Mouse (Mus musculus) C2C12 (cell line): ENCODE data around the gene Ankrd31. TPM values are rescaled to one million over a fixed set of nuclear protein-coding genes. Genes with fewer than 3 reads are reported as not detected.

Experiments
- H3K27me3 ChIP-seq: one replicate; pipeline ENCODE4 v1.6.1; 2011; ENCODE audit not compliant: control insufficient read depth, insufficient read depth, insufficient read length
- H3K36me3 ChIP-seq: one replicate; pipeline ENCODE4 v1.6.1; 2011; ENCODE audit not compliant: control insufficient read depth, insufficient read depth
- H3K4me3 ChIP-seq: one replicate; pipeline ENCODE4 v1.5.1; 2011; ENCODE audit warnings: mild to moderate bottlenecking, control low read depth; ENCODE audit not compliant: poor library complexity, insufficient read depth, severe bottlenecking
- H3K79me2 ChIP-seq: one replicate; pipeline ENCODE4 v1.6.1; 2011; ENCODE audit not compliant: control insufficient read depth, insufficient read depth
- H3K79me3 ChIP-seq: one replicate; pipeline ENCODE4 v1.6.1; 2011; ENCODE audit warnings: low read depth, control low read depth
- H3ac ChIP-seq: one replicate; pipeline ENCODE3; 2011; ENCODE audit warnings: low read depth; ENCODE audit not compliant: control insufficient read depth, insufficient read length
- CEBPB ChIP-seq: IDR thresholded peaks from one replicate; pipeline ENCODE4 v1.6.1; 2011; ENCODE audit warnings: low read depth, mild to moderate bottlenecking, control low read depth, moderate library complexity
- CTCF ChIP-seq: IDR thresholded peaks from one replicate; pipeline ENCODE4 v1.5.1; 2011; ENCODE audit not compliant: control insufficient read depth, insufficient read depth, insufficient read length
- FOSL1 ChIP-seq: IDR thresholded peaks from one replicate; pipeline ENCODE4 v1.8.0; 2011; ENCODE audit warnings: mild to moderate bottlenecking, low read length; ENCODE audit not compliant: poor library complexity, insufficient read depth, severe bottlenecking
- MAX ChIP-seq: IDR thresholded peaks from one replicate; pipeline ENCODE4 v1.6.1; 2011; ENCODE audit warnings: mild to moderate bottlenecking, control low read depth
- MYOD1 ChIP-seq: IDR thresholded peaks from one replicate; pipeline ENCODE4 v1.6.1; 2011; ENCODE audit warnings: low read depth; ENCODE audit not compliant: control insufficient read depth, insufficient read length
- MYOG ChIP-seq: IDR thresholded peaks from one replicate; pipeline ENCODE4 v1.6.1; 2011; ENCODE audit not compliant: control insufficient read depth, insufficient read length; ENCODE audit errors: extremely low read depth
- USF1 ChIP-seq: IDR thresholded peaks from one replicate; pipeline ENCODE4 v1.6.1; 2011; ENCODE audit warnings: low read depth, mild to moderate bottlenecking, control low read depth, moderate library complexity
- polyA plus RNA-seq: library from polyadenylated mRNA; unstranded; fragments of >200 nt; fragmentation: generic; extraction: Trizol; gene quantifications from one replicate; pipeline ENCODE4 v1.2.1, GENCODE M21; 2012; ENCODE audit warnings: missing spikeins

Ankrd31 gene
- polyA plus RNA-seq, 1 experiment, result not detected

GRCm38 (mm10) chr13:96797500-96797899, 49.4 kb downstream of the Ankrd31 start:
- Histone ChIP-seq H3ac (no peak overlapping the region), H3K36me3 (no peaks in the 10 kb centered on the region), H3K79me3 (no peaks in the 10 kb centered on the region), H3K4me3 (no peak overlapping the region), H3K79me2 (no peaks in the 10 kb centered on the region), H3K27me3 (no peaks in the 10 kb centered on the region)
- no peak for TF ChIP-seq MYOD1
- no peak for TF ChIP-seq CTCF
- TF ChIP-seq USF1, result no peak
- TF ChIP-seq MYOG, result no peak
- TF ChIP-seq MAX, result no peak
- TF ChIP-seq FOSL1, result no peak
- TF ChIP-seq CEBPB, result no peak

- no peaks in the 10 kb centered on the region for H3K36me3 ChIP-seq
- H3ac ChIP-seq, result no peak overlapping the region
- H3K79me3 ChIP-seq, result no peaks in the 10 kb centered on the region
- H3K4me3 ChIP-seq, result no peak overlapping the region
- peaks cover 7% of the 10 kb centered on the region for H3K27me3 ChIP-seq
- H3K79me2 ChIP-seq, result no peaks in the 10 kb centered on the region
- TF ChIP-seq CEBPB, result no peak
- TF ChIP-seq MAX, result no peak
- TF ChIP-seq MYOG, result no peak
- TF ChIP-seq FOSL1, result no peak
- TF ChIP-seq MYOD1, result no peak
- no peak for TF ChIP-seq CTCF
- TF ChIP-seq USF1, result no peak
Measured at GRCm38 (mm10) chr13:96849752-96850151, 101.7 kb downstream of the Ankrd31 start.

GRCm38 (mm10) chr13:96852133-96852532, 104.1 kb downstream of the Ankrd31 start:
- no peak overlapping the region for H3ac ChIP-seq
- H3K79me2 ChIP-seq, result no peaks in the 10 kb centered on the region
- no peaks in the 10 kb centered on the region for H3K36me3 ChIP-seq
- no peak overlapping the region for H3K4me3 ChIP-seq
- H3K79me3 ChIP-seq, result no peaks in the 10 kb centered on the region
- TF ChIP-seq MYOD1 (no peak), MYOG (no peak), CTCF (no peak), FOSL1 (no peak), MAX (no peak), USF1 (no peak), CEBPB (no peak)
- peaks cover 4% of the 10 kb centered on the region for H3K27me3 ChIP-seq

GRCm38 (mm10) chr13:96853256-96853655, 105.2 kb downstream of the Ankrd31 start:
- TF ChIP-seq FOSL1 (no peak), USF1 (no peak), MAX (no peak), MYOG (no peak), CEBPB (no peak), MYOD1 (no peak), CTCF (no peak)
- Histone ChIP-seq H3K4me3 (no peak overlapping the region), H3K79me3 (no peaks in the 10 kb centered on the region), H3ac (no peak overlapping the region), H3K36me3 (no peaks in the 10 kb centered on the region), H3K27me3 (peaks cover 4% of the 10 kb centered on the region), H3K79me2 (no peaks in the 10 kb centered on the region)

GRCm38 (mm10) chr13:96855191-96855590, 107.1 kb downstream of the Ankrd31 start:
- no peaks in the 10 kb centered on the region for H3K27me3 ChIP-seq
- no peak overlapping the region for H3ac ChIP-seq
- no peaks in the 10 kb centered on the region for H3K79me2 ChIP-seq
- H3K36me3 ChIP-seq, result no peaks in the 10 kb centered on the region
- H3K79me3 ChIP-seq, result no peaks in the 10 kb centered on the region
- H3K4me3 ChIP-seq, result no peak overlapping the region
- TF ChIP-seq FOSL1 (no peak), CTCF (peak; percentile 1)

- no peak overlapping the region for H3K4me3 ChIP-seq
- H3K27me3 ChIP-seq, result no peaks in the 10 kb centered on the region
- H3ac ChIP-seq, result no peak overlapping the region
- H3K36me3 ChIP-seq, result no peaks in the 10 kb centered on the region
- TF ChIP-seq MYOG (no peak), FOSL1 (no peak)
- no peaks in the 10 kb centered on the region for H3K79me2 ChIP-seq
- no peaks in the 10 kb centered on the region for H3K79me3 ChIP-seq
Measured at GRCm38 (mm10) chr13:96859161-96859560, 111.1 kb downstream of the Ankrd31 start.
